Mouse (Mus musculus) adipocyte (in vitro differentiated cells): ENCODE results near the gene Ier5l.

Experiments used
- DNase-seq: peaks from one replicate; pipeline ENCODE4 v3.0.0-alpha.2; 2016; ENCODE audit warnings: low spot score

Gene Ier5l

DNA sequence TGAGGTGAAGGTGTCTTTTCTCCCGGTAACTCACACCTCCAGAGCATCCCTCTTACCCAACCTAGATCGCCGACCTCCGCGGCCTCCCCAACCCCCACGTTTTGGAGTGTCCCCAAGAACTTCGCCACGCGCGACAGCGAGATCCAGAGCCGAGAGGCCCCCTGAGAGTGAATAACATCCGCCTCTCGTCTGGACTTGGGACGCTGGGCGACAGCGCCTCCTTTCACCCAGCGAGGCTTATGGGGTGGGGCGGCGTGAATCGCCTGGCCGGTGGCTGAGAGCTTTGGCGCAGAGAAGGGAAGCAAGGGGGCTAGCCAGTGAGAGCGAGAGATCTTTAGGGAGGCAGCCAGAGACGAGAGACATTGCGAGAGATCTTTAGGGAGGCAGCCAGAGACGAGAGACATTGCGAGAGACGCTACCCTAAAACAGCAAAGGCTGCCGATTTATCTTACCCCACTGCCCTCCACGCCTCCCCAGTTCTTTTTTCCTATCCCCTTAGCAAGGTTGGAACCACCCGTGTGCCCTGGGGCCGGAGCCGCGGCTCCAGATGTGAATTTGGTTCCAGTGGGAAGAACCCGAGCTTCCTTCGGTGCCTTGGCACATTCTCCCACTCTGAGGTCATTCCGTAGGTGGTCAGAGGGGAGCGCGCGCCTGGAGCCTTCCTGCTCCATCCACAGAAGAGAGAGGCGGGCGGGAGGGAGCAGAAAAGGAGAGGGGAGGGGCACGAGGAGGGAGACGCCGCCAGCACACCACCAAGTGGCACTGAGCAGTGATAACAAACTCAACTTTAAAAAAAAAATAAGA, 3.7 kb downstream of the Ier5l start:
- DNase-seq: peak; percentile 69

- peak; percentile 80 for DNase-seq
Observed at GRCm38 (mm10) chr2:30469796-30470142, 4.2 kb downstream of the Ier5l start.

DNA sequence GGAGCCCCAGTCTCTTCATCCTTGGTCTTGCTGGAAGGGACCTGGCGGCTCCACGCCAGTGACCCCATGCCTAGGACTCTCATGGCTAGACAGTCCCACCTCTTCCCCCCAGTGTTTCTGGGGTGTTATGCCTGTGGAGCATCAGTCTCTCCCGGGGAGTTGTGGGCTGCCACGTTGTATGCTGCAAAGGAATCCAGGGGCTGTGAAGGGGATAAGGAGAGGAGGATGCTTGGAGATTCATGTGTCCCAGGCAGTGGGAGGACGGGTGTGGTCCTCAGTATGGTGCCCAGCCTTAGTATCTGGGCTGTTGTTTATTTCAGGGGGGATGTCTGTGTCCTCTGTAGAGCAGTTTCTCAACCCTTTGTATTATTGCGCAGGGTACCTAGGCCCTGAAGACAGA, 5.0 kb downstream of the Ier5l start:
- no peak for DNase-seq

DNA sequence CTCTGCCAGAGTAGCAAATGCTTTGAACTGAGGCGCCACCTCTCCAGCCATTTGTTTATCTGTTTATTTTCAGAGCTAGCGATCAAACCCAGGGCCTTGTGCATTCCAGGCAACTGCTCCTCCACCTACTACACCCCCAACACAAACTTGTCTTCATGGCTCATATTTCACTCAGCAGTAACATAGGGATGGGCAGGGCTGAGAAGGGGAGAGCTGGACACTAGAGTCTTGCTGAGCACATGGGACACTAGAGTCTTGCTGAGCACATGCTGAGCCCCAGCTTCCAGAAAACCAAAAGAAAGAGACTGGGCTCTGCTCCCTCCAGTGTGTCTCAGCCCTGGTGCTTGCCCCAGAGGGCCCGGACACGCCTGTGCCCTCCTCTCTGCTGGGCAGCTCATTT, 7.2 kb downstream of the Ier5l start:
- no peak for DNase-seq

- no peak for DNase-seq
Observed at GRCm38 (mm10) chr2:30464411-30464810, 9.6 kb downstream of the Ier5l start.

DNA sequence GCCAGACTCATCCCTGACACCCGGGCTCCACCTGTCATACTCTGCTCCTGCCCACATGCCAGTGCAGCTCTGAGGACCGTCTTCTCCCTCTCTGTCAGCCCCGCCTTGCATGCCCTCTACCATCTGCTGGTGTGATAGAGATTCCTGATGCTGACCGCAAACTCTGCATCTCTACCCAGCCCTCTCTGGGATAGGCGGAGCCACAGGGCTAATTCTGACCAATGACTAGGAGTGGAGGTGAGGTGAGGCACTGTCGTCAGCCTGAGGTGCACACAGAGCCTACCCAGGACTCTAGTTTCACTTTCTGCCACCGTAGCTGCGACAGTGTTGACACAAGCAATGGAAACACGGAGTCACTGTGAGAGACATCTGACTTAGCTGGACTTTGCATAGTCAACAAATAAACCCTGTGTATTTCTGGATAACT, 10.1 kb downstream of the Ier5l start:
- peak; percentile 74 for DNase-seq

- DNase-seq: no peak
Observed at GRCm38 (mm10) chr2:30463341-30463761, 10.7 kb downstream of the Ier5l start.

- no peak for DNase-seq
Observed at GRCm38 (mm10) chr2:30459241-30459640, 14.8 kb downstream of the Ier5l start.

- no peak for DNase-seq
Observed at GRCm38 (mm10) chr2:30458349-30458748, 15.7 kb downstream of the Ier5l start.

GRCm38 (mm10) chr2:30456104-30456980, 17.7 kb downstream of the Ier5l start:
- no peak for DNase-seq

DNA sequence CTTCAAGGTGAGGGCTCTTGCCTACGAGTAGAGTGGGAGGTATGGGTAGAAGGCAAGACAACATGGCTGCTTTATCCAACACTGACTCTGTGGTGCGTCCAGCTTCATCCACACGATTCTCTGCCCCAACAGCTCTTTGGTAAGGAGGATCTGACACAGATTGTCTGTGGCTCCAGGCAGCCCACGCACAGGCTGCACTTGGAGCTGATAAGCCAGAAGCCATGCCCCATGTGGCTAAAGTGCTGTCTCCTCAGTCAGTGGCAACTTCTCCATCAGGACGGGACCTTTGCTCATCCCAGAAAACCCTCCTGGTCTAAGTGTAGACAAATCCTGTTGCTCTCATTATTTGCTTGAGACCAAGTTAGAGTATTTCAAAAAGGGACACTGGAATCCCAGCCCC, 19.4 kb downstream of the Ier5l start:
- no peak for DNase-seq

DNA sequence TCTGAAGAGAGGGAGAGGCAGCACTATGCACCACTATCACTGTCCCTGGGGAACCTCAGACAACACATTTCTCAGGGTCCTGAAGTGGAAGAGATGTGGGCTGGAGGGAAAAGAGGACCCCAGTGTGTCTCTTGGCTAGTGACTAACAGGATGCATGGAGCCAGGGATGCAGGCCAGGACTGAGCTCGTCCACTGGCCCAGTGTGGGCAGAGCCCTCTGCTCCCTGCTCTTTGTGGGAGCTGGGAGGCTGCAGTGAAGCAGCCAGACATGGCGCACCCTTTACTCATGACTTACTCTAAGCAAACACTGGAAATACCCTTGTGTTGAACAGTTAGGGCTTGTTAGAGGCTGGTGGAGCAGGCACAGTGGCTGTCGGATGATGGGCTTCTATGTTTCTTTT, 20.4 kb downstream of the Ier5l start:
- no peak for DNase-seq

GRCm38 (mm10) chr2:30451525-30451924, 22.5 kb downstream of the Ier5l start:
- DNase-seq: no peak

GRCm38 (mm10) chr2:30450530-30450929, 23.5 kb downstream of the Ier5l start:
- no peak for DNase-seq

DNA sequence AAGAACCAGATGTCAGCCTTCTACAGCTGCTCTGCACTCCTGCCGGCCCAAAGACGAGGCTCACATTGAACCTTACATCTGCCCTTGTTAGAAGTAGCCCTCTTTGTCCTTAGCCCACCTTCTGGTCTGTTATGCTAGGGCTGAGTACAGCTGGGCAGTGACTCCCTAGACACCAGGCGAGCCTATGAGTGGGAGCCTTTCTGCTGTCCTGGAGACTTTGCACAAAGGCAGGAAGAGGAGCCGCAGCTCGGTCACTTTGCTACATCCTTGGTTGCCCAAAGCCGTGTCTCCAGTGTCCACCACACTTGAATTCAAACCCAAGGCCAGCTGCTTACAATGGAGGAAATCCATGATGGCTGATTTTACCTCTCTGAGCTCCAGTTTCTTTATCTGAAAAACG, 25.6 kb downstream of the Ier5l start:
- DNase-seq: no peak

GRCm38 (mm10) chr2:30446891-30447826, 26.9 kb downstream of the Ier5l start:
- no peak for DNase-seq

DNA sequence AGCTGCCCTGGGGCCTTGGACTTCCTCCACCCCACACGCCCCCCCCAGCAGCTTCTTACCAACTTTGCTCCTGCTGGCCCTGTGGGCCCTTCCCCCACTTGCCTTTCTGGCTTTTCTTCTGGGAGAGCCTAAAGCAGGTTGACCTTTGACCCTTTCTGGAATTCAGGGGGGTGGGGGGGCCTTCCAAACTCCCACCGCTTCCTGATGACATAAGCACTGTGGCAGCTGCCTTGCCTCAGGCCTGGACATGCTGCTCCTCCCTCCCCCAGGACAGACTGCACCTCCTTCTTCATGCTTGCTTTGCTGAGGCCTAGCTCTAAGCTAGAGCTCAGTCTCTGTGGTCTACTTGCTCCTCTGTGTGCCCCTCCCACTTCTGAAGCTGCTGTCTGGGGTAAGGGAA, 28.7 kb downstream of the Ier5l start:
- DNase-seq: peak; percentile 61

DNA sequence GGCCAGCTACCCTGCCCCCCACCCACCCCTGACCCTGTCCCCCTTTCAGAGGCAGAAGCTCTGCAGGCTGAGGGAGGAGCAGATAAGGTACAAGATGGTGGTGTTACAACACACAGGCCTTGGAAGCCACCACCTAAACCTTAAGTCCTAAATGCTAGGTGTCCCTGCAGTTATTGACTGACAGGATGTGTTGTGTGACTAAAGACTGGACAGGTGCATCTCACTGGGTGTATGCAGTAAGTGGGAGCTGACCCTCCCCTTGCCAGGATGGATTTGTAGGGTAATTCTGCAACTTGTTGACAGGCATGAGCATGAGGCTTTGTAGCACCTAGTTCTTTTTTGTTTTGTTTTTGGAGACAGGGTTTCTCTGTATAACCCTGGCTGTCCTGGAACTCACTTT, 29.6 kb downstream of the Ier5l start:
- no peak for DNase-seq

- no peak for DNase-seq
Observed at GRCm38 (mm10) chr2:30444006-30444405, 30.0 kb downstream of the Ier5l start.

- DNase-seq: no peak
Observed at GRCm38 (mm10) chr2:30443281-30443680, 30.7 kb downstream of the Ier5l start.

DNA sequence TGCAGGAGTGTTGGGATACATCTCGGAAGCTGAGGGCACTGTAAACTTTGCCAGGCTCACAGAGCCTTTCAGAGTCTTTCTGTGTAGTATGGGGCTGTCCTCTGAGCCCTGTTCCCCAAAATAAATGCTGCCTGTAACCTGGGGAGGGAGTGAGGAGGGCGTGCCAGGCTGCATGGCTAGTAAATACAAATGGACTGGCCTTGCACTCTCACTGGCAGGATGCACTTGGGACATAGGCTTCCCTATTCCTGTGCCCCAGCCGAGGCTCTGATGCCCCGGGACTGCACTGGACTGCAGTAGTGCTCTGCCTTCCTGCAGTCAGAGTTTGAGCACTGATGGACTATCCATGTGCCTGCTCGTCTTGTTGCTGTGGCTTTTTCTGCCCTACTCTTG, 31.5 kb downstream of the Ier5l start:
- no peak for DNase-seq
